Mouse (Mus musculus): ENCODE measurements around the gene Gmfg.

Gene Gmfg

GRCm38 (mm10) chr7:28437964-28438363 lies 717 bp downstream of the Gmfg start:
- no peak for DNase-seq (ENCODE audit: low read depth, low spot score)

GRCm38 (mm10) chr7:28438771-28439170 lies 1.5 kb downstream of the Gmfg start:
- no peak for DNase-seq (ENCODE audit: low read depth, low spot score)

- peak; percentile 70 for DNase-seq (ENCODE audit: low read depth, low spot score)
Observed at GRCm38 (mm10) chr7:28440739-28441138, 3.5 kb downstream of the Gmfg start.

GRCm38 (mm10) chr7:28441776-28442485 lies 4.7 kb downstream of the Gmfg start:
- DNase-seq (ENCODE audit: low read depth, low spot score): no peak

GRCm38 (mm10) chr7:28442688-28443087 lies 5.4 kb downstream of the Gmfg start:
- peak; percentile 50 for DNase-seq (ENCODE audit: low read depth, low spot score)

GRCm38 (mm10) chr7:28444344-28444974 lies 7.2 kb downstream of the Gmfg start:
- no peak for DNase-seq (ENCODE audit: low read depth, low spot score)

GRCm38 (mm10) chr7:28446446-28446845 lies 9.2 kb downstream of the Gmfg start:
- DNase-seq (ENCODE audit: low read depth, low spot score): peak; percentile 31

GRCm38 (mm10) chr7:28447101-28447830 lies 10.0 kb downstream of the Gmfg start:
- no peak for DNase-seq (ENCODE audit: low read depth, low spot score)

- DNase-seq (ENCODE audit: low read depth, low spot score): no peak
Observed at GRCm38 (mm10) chr7:28447865-28448820, 10.9 kb downstream of the Gmfg start.

- no peak for DNase-seq (ENCODE audit: low read depth, low spot score)
Observed at GRCm38 (mm10) chr7:28451531-28452360, 14.5 kb downstream of the Gmfg start, which contains the start of gene Lrfn1. Gene Lrfn1, plus strand, starts transcription at chr7:28451980.

GRCm38 (mm10) chr7:28452361-28453005 lies 15.2 kb downstream of the Gmfg start:
- DNase-seq (ENCODE audit: low read depth, low spot score): no peak

GRCm38 (mm10) chr7:28460361-28460760 lies 23.1 kb downstream of the Gmfg start:
- DNase-seq (ENCODE audit: low read depth, low spot score): no peak

GRCm38 (mm10) chr7:28462769-28463168 lies 25.5 kb downstream of the Gmfg start:
- no peak for DNase-seq (ENCODE audit: low read depth, low spot score)

- no peak for DNase-seq (ENCODE audit: low read depth, low spot score)
Observed at GRCm38 (mm10) chr7:28464416-28465212, 27.4 kb downstream of the Gmfg start.

- no peak for DNase-seq (ENCODE audit: low read depth, low spot score)
Observed at GRCm38 (mm10) chr7:28466721-28467212, 29.5 kb downstream of the Gmfg start.

- no peak for DNase-seq (ENCODE audit: low read depth, low spot score)
Observed at GRCm38 (mm10) chr7:28467213-28467751, 30.0 kb downstream of the Gmfg start.

GRCm38 (mm10) chr7:28476191-28476590 lies 38.9 kb downstream of the Gmfg start:
- no peak for DNase-seq (ENCODE audit: low read depth, low spot score)

GRCm38 (mm10) chr7:28477363-28477762 lies 40.1 kb downstream of the Gmfg start:
- DNase-seq (ENCODE audit: low read depth, low spot score): no peak

- no peak for DNase-seq (ENCODE audit: low read depth, low spot score)
Observed at GRCm38 (mm10) chr7:28478854-28479253, 41.6 kb downstream of the Gmfg start.

Data from skeletal muscle tissue, adult 2 months (tissue).